In the genomic region with DNA sequence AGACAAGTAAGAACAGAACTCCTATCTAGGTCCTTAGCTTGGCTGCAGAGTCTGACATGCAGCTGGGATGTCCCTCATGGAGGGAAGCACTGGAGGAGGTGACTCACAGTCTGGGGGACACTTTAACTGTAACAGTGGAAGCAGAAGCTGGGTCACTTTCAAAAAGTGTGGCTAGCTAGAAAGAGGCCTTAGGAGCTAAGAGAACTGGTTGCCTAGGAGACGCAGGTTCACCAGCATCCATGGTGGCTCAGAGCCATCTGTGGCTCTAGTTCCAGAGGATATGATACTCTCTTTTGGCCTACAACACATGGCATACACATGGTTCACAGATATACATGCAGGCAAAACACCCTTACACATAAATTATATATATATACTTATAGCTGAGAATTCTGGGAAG, we compare ENCODE assay signal across 28 mouse cellular contexts.
DNase-seq lines count a peak whose midpoint lies in the region; ATAC-seq and TF ChIP-seq lines count a peak whose summit lies in the region.
"Had no signal": no experiment of that assay in that cellular context is flagged by ENCODE, and none has a peak within 500 bp of the region (broad histone marks: within the 10 kb centered on the region; RNA-seq: fewer than 3 reads in every experiment).

No protein-coding gene starts in this region.

- no peak overlapping the region for H3K4me3 ChIP-seq in forebrain, postnatal 0 days (ENCODE audit: low read depth, low read length)
- no peak overlapping the region for H3K4me3 ChIP-seq in forebrain, embryonic 16.5 days (replicated peaks; ENCODE audit: low read length)
- H3K4me3 ChIP-seq in limb, embryonic 14.5 days (replicated peaks; ENCODE audit: low read length) = no peak overlapping the region
- no peak overlapping the region for H3K4me3 ChIP-seq in limb, embryonic 10.5 days
- H3K4me3 ChIP-seq: embryonic facial prominence, embryonic 15.5 days; heart, embryonic 15.5 days; hindbrain, embryonic 15.5 days; myocyte; neural tube, embryonic 13.5 days; stomach, embryonic 15.5 days had no signal

- DNase-seq in forebrain, postnatal 0 days = no peak
- DNase-seq in limb, embryonic 14.5 days (ENCODE audit: low spot score) = peak; percentile 26
- DNase-seq in limb, embryonic 10.5 days (ENCODE audit: low spot score) = no peak
- peak; percentile 34 to 84 for DNase-seq in left cerebral cortex, postnatal 25 days (ENCODE audit: low spot score in 2 of 2)
- no peak for DNase-seq in layer of hippocampus, adult 18-20 months (ENCODE audit: low spot score in 2 of 2)
- DNase-seq in B cell, adult 2 months = no peak
- DNase-seq: adrenal gland, postnatal 25 days; cerebellum, adult 11 months; cerebellum, adult 9-11 months; gastrocnemius, postnatal 10 days; heart, adult 18-20 months; heart, postnatal 36 days; kidney, adult 2 months; thymus, adult 18-20 months; thymus, postnatal 36 days had no signal

- no peaks in the 10 kb centered on the region for H3K27me3 ChIP-seq in forebrain, postnatal 0 days (ENCODE audit: insufficient read depth, low read length)
- no peaks in the 10 kb centered on the region for H3K27me3 ChIP-seq in forebrain, embryonic 16.5 days (replicated peaks; ENCODE audit: control insufficient read depth, insufficient read depth, low read length)
- no peaks in the 10 kb centered on the region for H3K27me3 ChIP-seq in limb, embryonic 14.5 days (ENCODE audit: control insufficient read depth, insufficient read depth, low read length)
- H3K27me3 ChIP-seq in limb, embryonic 10.5 days (ENCODE audit: low read depth, poor library complexity, severe bottlenecking) = no peaks in the 10 kb centered on the region
- H3K27me3 ChIP-seq: embryonic facial prominence, embryonic 15.5 days; heart, embryonic 15.5 days; hindbrain, embryonic 15.5 days; neural tube, embryonic 13.5 days; stomach, embryonic 15.5 days had no signal

- H3K9me3 ChIP-seq in forebrain, postnatal 0 days (ENCODE audit: low read length) = no peaks in the 10 kb centered on the region
- no peaks in the 10 kb centered on the region for H3K9me3 ChIP-seq in forebrain, embryonic 16.5 days (ENCODE audit: control insufficient read depth, low read length)
- no peaks in the 10 kb centered on the region for H3K9me3 ChIP-seq in limb, embryonic 14.5 days (ENCODE audit: control insufficient read depth, low read length)
- H3K9me3 ChIP-seq in limb, embryonic 10.5 days (replicated peaks) = no peaks in the 10 kb centered on the region
- H3K9me3 ChIP-seq: embryonic facial prominence, embryonic 15.5 days; heart, embryonic 15.5 days; hindbrain, embryonic 15.5 days; neural tube, embryonic 13.5 days; stomach, embryonic 15.5 days had no signal

- WGBS in forebrain, postnatal 0 days = 93% methylated on average over 1 of the region's 1 CpGs
- 85% methylated on average over 1 of the region's 1 CpGs for WGBS in forebrain, embryonic 16.5 days
- WGBS in limb, embryonic 14.5 days = 72% methylated on average over 1 of the region's 1 CpGs
- WGBS in limb, embryonic 10.5 days = 84% methylated on average over 1 of the region's 1 CpGs

- H3K27ac ChIP-seq in forebrain, postnatal 0 days (ENCODE audit: low read depth, low read length) = no peak overlapping the region
- no peak overlapping the region for H3K27ac ChIP-seq in forebrain, embryonic 16.5 days (ENCODE audit: low read length)
- no peak overlapping the region for H3K27ac ChIP-seq in limb, embryonic 14.5 days (replicated peaks; ENCODE audit: low read depth, low read length)
- H3K27ac ChIP-seq in limb, embryonic 10.5 days = no peak overlapping the region
- H3K27ac ChIP-seq: embryonic facial prominence, embryonic 15.5 days; heart, embryonic 15.5 days; hindbrain, embryonic 15.5 days; kidney, postnatal 0 days; macrophage; neural tube, embryonic 13.5 days; stomach, embryonic 15.5 days had no signal

- no peak for TF ChIP-seq POLR2A in limb, embryonic 14.5 days (IDR thresholded peaks at IDR 0.05; ENCODE audit: borderline replicate concordance, extremely low read depth, insufficient read depth, insufficient read length)

- H3K4me2 ChIP-seq in forebrain, postnatal 0 days (ENCODE audit: low read depth) = no peak overlapping the region
- no peak overlapping the region for H3K4me2 ChIP-seq in forebrain, embryonic 16.5 days (ENCODE audit: low read length)
- no peak overlapping the region for H3K4me2 ChIP-seq in limb, embryonic 14.5 days (replicated peaks; ENCODE audit: low read depth, low read length, severe bottlenecking)
- H3K4me2 ChIP-seq: embryonic facial prominence, embryonic 15.5 days; heart, embryonic 15.5 days; hindbrain, embryonic 15.5 days; neural tube, embryonic 13.5 days; stomach, embryonic 15.5 days had no signal

- peaks cover 47% of the 10 kb centered on the region for H3K36me3 ChIP-seq in forebrain, postnatal 0 days (ENCODE audit: insufficient read depth)
- H3K36me3 ChIP-seq in forebrain, embryonic 16.5 days (ENCODE audit: control insufficient read depth, insufficient read depth) = 0 out of 2 replicates have a peak, but pooled peaks cover 4% of the 10 kb centered on the region
- H3K36me3 ChIP-seq in limb, embryonic 14.5 days (ENCODE audit: control insufficient read depth, insufficient read depth, low read length) = peaks cover 44% of the 10 kb centered on the region
- H3K36me3 ChIP-seq in limb, embryonic 10.5 days = peaks cover 13% of the 10 kb centered on the region

- no peak overlapping the region for H3K9ac ChIP-seq in forebrain, postnatal 0 days
- H3K9ac ChIP-seq in forebrain, embryonic 16.5 days (replicated peaks; ENCODE audit: low read depth, low read length) = no peak overlapping the region
- no peak overlapping the region for H3K9ac ChIP-seq in limb, embryonic 14.5 days (ENCODE audit: low read depth, low read length, severe bottlenecking)
- H3K9ac ChIP-seq: embryonic facial prominence, embryonic 15.5 days; heart, embryonic 15.5 days; hindbrain, embryonic 15.5 days; neural tube, embryonic 13.5 days; stomach, embryonic 15.5 days had no signal

- TF ChIP-seq CTCF in forebrain, postnatal 0 days (IDR thresholded peaks at IDR 0.05; ENCODE audit: low read depth) = no peak

- intact Hi-C loops in left cerebral cortex, postnatal 25 days (cut with DNase I) = no loop called here

- no peaks in the 10 kb centered on the region for H3K4me1 ChIP-seq in forebrain, postnatal 0 days (ENCODE audit: insufficient read depth)
- H3K4me1 ChIP-seq in forebrain, embryonic 16.5 days (replicated peaks; ENCODE audit: control insufficient read depth, insufficient read depth, low read length) = no peaks in the 10 kb centered on the region; the same call in 1 of the 2 replicates
- no peaks in the 10 kb centered on the region for H3K4me1 ChIP-seq in limb, embryonic 14.5 days (ENCODE audit: control insufficient read depth, insufficient read depth, low read length)
- H3K4me1 ChIP-seq in limb, embryonic 10.5 days = peaks cover 24% of the 10 kb centered on the region
- H3K4me1 ChIP-seq: embryonic facial prominence, embryonic 15.5 days; hindbrain, embryonic 15.5 days had no signal

- ATAC-seq in forebrain, postnatal 0 days = peak; percentile 69
- no peak for ATAC-seq in forebrain, embryonic 16.5 days
- ATAC-seq in limb, embryonic 14.5 days (ENCODE audit: low FRiP score, low read depth) = no peak
- ATAC-seq: CD4-positive, CD25-positive, alpha-beta regulatory T cell, adult 4 months; forebrain, embryonic 14.5 days; lung, postnatal 0 days; midbrain, embryonic 16.5 days had no signal

Comparison
In these comparisons a context has a peak if more than half of its experiments do, and no peak if none do; other contexts are left out.
1. DNase-seq: peak in limb, embryonic 14.5 days (single experiment) and left cerebral cortex, postnatal 25 days (2 of 2); none in forebrain, postnatal 0 days (single experiment), limb, embryonic 10.5 days (single experiment), layer of hippocampus, adult 18-20 months (0 of 2) and B cell, adult 2 months (0 of 2).